Mouse (Mus musculus): ENCODE data around the gene Cog5. TPM values are rescaled to one million over a fixed set of nuclear protein-coding genes. Genes with fewer than 3 reads are reported as not detected.

The Cog5 gene
- polyA plus RNA-seq, 1 experiment = 7.3 TPM

DNA sequence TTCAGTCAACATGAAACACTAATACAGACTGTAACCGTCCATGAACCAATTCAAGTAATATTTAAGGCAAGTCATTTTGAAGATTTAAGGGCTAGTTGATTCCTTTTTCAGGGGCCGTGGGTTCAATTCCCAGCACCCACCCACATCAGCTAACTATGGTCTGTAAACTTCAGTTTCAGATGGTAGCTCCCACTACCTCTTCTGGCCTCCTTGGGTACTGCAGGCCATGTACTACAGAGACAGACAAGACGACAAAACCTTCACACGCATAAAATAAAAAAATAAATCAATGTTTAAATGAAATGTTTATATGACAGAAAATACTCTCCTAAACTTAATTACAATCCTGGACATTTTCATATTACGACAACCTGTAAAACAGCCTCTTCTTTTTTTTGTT is 292.8 kb downstream of the Cog5 start:
- TF ChIP-seq CTCF (IDR thresholded peaks at IDR 0.05; ENCODE audit: extremely low read depth, insufficient read length, insufficient replicate concordance, low read depth, low read length) (peak; percentile 29; the same call in 1 of the 2 replicates), POLR2A (IDR thresholded peaks at IDR 0.05; ENCODE audit: low read depth, low read length) (no peak)
- no peak overlapping the region for H3K27ac ChIP-seq (ENCODE audit: insufficient read depth, low read depth, low read length)
- peaks cover 13% of the 10 kb centered on the region for H3K36me3 ChIP-seq (ENCODE audit: control insufficient read depth, insufficient read depth, low read length)
- no peak overlapping the region for H3K4me3 ChIP-seq (ENCODE audit: low read depth, low read length)
- no peaks in the 10 kb centered on the region for H3K27me3 ChIP-seq (ENCODE audit: control insufficient read depth, insufficient read depth, low read length)
- peaks cover 3% of the 10 kb centered on the region; the same call in 1 of the 2 replicates for H3K4me1 ChIP-seq (ENCODE audit: control insufficient read depth, insufficient read depth, insufficient read length, low read length)
- 89% methylated on average over 5 of the region's 5 CpGs for WGBS

DNA sequence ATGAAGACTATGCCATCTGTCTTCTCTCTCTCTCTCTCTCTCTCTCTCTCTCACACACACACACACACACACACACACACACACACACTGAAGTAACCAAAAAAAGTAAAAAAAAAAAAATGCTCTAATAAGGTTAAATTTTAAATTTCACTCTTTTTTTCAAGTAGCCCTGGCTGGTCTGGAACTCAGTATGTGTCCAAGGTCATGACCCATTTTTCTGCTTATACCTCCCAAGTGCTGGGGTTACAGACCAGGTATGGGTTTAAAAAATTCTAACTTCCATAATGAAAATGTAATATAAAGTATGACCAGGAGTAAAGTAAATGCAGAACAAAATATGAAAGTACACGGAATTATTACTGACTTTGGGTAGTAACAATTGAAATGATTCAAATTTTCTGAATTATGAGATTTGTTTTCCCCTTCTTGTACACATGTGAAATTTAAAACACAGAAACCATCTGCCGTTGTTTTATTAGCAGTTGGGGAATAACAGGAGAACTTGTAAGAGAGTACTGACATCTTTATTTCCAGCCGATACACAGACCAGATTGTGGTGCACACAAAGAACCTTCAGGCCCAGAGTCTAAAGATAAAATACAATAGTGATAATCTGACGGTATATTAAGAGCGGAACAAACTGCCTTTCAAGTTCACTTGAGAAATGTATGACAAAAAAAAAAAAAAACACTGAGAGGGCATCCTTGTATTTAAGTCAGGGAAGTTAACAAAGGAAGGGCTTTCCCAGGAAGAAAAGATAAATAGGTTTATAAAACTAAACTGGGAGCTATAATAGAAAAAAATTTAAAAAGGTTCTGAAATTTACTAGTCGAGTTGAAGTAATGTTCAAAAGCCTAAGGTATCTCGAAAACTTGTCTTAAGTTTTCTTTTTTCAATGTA is 293.7 kb downstream of the Cog5 start:
- peaks cover 4% of the 10 kb centered on the region for H3K36me3 ChIP-seq (ENCODE audit: control insufficient read depth, insufficient read depth, low read length)
- peaks cover 3% of the 10 kb centered on the region; the same call in 1 of the 2 replicates for H3K4me1 ChIP-seq (ENCODE audit: control insufficient read depth, insufficient read depth, insufficient read length, low read length)
- no peak overlapping the region for H3K4me3 ChIP-seq (ENCODE audit: low read depth, low read length)
- H3K27ac ChIP-seq (ENCODE audit: insufficient read depth, low read depth, low read length) = peak overlapping the region; percentile 88
- 18% methylated on average over 7 of the region's 7 CpGs for WGBS
- H3K27me3 ChIP-seq (ENCODE audit: control insufficient read depth, insufficient read depth, low read length) = no peaks in the 10 kb centered on the region
- TF ChIP-seq CTCF (IDR thresholded peaks at IDR 0.05; ENCODE audit: extremely low read depth, insufficient read length, insufficient replicate concordance, low read depth, low read length) (no peak), POLR2A (IDR thresholded peaks at IDR 0.05; ENCODE audit: low read depth, low read length) (no peak)

DNA sequence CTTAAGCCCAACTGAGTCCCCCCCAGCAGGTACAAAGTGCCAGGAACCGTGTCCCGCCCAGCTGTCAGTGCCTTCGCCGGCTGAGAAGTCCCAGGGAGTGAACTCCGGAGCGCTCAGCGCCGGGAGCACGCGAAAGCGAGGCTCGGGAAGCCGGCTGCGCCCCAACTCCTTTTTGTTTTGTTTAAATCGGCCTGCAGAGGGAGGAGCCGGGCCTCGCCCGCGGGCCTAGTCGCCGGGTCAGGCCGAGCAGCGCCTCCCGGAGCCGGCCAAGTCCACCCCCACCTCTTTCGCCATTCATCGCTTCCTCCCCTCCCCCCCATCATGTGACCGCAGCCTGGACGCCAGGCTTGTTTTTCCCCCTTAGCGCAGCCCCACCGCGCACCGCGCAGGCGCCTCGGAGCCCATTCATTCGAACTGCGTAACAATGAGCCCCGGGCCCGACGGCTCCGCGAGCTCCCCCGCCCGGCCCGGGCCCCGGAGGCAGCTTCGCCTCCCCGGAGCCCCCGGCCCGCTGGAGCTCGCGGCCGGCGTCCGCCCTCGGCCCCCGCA is 294.6 kb downstream of the Cog5 start:
- Histone ChIP-seq H3K4me3 (ENCODE audit: low read depth, low read length) (peak overlapping the region; percentile 88), H3K36me3 (ENCODE audit: control insufficient read depth, insufficient read depth, low read length) (no peaks in the 10 kb centered on the region), H3K4me1 (ENCODE audit: control insufficient read depth, insufficient read depth, insufficient read length, low read length) (peaks cover 3% of the 10 kb centered on the region; the same call in 1 of the 2 replicates), H3K27ac (ENCODE audit: insufficient read depth, low read depth, low read length) (peak overlapping the region; percentile 88), H3K27me3 (ENCODE audit: control insufficient read depth, insufficient read depth, low read length) (no peaks in the 10 kb centered on the region)
- WGBS = 1% methylated on average over 57 of the region's 58 CpGs
- TF ChIP-seq POLR2A (IDR thresholded peaks at IDR 0.05; ENCODE audit: low read depth, low read length) = peak; percentile 19; the same call in 1 of the 2 replicates
- TF ChIP-seq CTCF (IDR thresholded peaks at IDR 0.05; ENCODE audit: extremely low read depth, insufficient read length, insufficient replicate concordance, low read depth, low read length) = peak; percentile 38; the same call in 1 of the 2 replicates

DNA sequence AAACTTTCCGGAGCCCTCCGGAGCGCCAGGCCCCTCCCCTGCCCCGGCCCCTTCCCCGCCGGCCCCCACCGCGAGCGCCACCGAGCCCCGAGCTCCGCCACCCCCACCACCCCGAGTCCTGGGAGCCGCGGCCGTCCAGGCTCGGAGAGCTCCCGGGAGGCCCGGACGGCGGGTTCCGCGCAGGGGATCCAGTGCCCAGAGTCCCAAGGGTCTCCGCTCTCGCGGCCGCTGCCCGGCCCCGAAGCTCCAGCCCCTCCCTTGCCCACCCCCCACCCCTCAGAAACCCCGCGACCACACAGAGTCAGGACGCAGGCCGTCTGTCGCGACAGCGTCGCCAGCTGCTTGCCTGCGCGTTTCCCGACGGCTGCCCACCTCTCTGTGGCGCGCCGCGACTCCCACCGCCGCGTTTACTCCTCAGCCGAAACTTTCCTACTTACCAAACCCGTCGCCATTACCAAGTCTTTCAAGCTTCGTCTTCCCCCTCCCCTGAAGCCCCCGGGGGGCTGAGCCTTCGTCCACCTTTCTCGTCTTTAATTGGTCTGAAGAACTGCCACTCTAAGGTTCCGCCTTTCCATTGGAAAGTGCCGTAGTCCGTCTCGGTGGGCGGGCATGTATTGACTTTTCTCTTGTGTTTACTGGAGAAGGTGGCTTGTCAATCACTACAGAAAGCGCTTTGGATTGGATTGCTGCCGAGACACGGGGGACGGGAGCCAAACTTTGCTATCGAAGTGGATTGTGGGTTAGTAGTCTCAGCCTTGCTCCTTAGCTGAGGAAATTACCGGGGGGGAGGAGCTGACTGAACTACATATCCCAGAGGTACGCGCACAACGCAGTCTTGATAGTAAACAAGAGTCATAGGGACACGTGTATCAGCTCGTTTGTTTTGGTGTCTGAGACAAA is 295.3 kb downstream of the Cog5 start, which contains the start of gene Hbp1:
Hbp1 (minus strand) TSS at position 777 of the 900 bp plus-strand sequence.
- Histone ChIP-seq H3K36me3 (ENCODE audit: control insufficient read depth, insufficient read depth, low read length) (no peaks in the 10 kb centered on the region), H3K4me1 (ENCODE audit: control insufficient read depth, insufficient read depth, insufficient read length, low read length) (peaks cover 3% of the 10 kb centered on the region; the same call in 1 of the 2 replicates), H3K4me3 (ENCODE audit: low read depth, low read length) (peak within 1 kb of the TSS; percentile 88), H3K27ac (ENCODE audit: insufficient read depth, low read depth, low read length) (peak within 1 kb of the TSS; percentile 88), H3K27me3 (ENCODE audit: control insufficient read depth, insufficient read depth, low read length) (no peaks in the 10 kb centered on the region)
- TF ChIP-seq POLR2A (IDR thresholded peaks at IDR 0.05; ENCODE audit: low read depth, low read length) (peak; percentile 74), CTCF (IDR thresholded peaks at IDR 0.05; ENCODE audit: extremely low read depth, insufficient read length, insufficient replicate concordance, low read depth, low read length) (no peak)
- WGBS = 1% methylated on average over 70 of the region's 71 CpGs

DNA sequence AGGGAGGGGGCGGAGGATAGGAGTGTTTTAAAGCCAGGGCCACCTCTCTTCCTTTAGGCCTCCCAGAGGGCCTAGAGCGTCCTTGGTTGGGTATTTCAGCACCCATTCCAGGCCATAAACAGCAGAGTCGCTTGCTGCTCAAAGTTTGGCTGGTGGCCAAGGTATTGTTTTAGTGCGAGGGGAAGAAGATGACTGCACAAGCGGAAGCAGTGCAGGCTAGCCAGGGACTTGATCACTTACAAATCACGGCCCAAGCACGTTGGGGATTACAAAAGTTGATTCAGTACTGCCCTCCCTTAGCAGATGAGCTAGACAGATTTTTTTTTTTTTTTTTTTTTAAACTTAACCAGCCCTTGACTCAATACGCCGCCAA is 296.0 kb downstream of the Cog5 start:
- H3K27me3 ChIP-seq (ENCODE audit: control insufficient read depth, insufficient read depth, low read length) = no peaks in the 10 kb centered on the region
- 2% methylated on average over 9 of the region's 9 CpGs for WGBS
- peaks cover 3% of the 10 kb centered on the region; the same call in 1 of the 2 replicates for H3K4me1 ChIP-seq (ENCODE audit: control insufficient read depth, insufficient read depth, insufficient read length, low read length)

DNA sequence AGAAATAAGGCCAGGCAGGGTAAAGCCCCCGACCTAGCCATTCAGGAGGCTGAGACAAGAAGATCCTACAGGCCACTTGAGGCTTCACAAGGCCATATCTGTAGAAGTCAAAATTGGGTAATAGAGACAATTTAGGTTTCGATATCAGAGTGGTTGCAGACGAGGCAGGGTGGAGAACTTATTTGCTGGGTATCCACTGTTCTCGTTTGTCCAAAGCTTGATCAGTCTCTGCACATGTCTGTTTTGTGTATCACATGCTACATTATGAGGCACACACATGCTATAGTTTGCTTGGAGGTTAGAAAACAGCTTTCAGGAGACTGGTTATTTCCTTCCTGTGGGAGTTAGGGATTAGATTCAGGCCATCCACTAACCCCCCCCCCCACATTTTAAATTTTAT is 301.2 kb downstream of the Cog5 start:
- no peak for TF ChIP-seq POLR2A (IDR thresholded peaks at IDR 0.05; ENCODE audit: low read depth, low read length)
- TF ChIP-seq CTCF (IDR thresholded peaks at IDR 0.05; ENCODE audit: extremely low read depth, insufficient read length, insufficient replicate concordance, low read depth, low read length) = no peak
- Histone ChIP-seq H3K27ac (ENCODE audit: insufficient read depth, low read depth, low read length) (no peak overlapping the region), H3K36me3 (ENCODE audit: control insufficient read depth, insufficient read depth, low read length) (no peaks in the 10 kb centered on the region), H3K4me1 (ENCODE audit: control insufficient read depth, insufficient read depth, insufficient read length, low read length) (no peaks in the 10 kb centered on the region), H3K4me3 (ENCODE audit: low read depth, low read length) (no peak overlapping the region), H3K27me3 (ENCODE audit: control insufficient read depth, insufficient read depth, low read length) (no peaks in the 10 kb centered on the region)
- WGBS = 81% methylated on average over 4 of the region's 4 CpGs

More for the DNA sequence above, 296.0 kb downstream of the Cog5 start:
- Histone ChIP-seq H3K27ac (ENCODE audit: insufficient read depth, low read depth, low read length) (peak overlapping the region; percentile 67), H3K36me3 (ENCODE audit: control insufficient read depth, insufficient read depth, low read length) (no peaks in the 10 kb centered on the region), H3K4me3 (ENCODE audit: low read depth, low read length) (peak overlapping the region; percentile 59)
- TF ChIP-seq CTCF (IDR thresholded peaks at IDR 0.05; ENCODE audit: extremely low read depth, insufficient read length, insufficient replicate concordance, low read depth, low read length) = no peak
- TF ChIP-seq POLR2A (IDR thresholded peaks at IDR 0.05; ENCODE audit: low read depth, low read length) = no peak

All from small intestine, adult 2 months (tissue).